Mouse (Mus musculus): ENCODE results near the gene Smim22. TPM values are rescaled to one million over a fixed set of nuclear protein-coding genes. Genes with fewer than 3 reads are reported as not detected.

Gene Smim22
- polyA plus RNA-seq, 1 experiment from 2014 or later: 2.0 TPM

- H3K36me3 ChIP-seq (ENCODE audit: control insufficient read depth, insufficient read depth, low read length): peaks cover 5% of the 10 kb centered on the region; the same call in 1 of the 2 replicates
- DNase-seq (ENCODE audit: low spot score) (peak; percentile 99), ATAC-seq (replicated peaks; ENCODE audit: low FRiP score) (peak; percentile 100)
- H3K9ac ChIP-seq (ENCODE audit: low read length): peak within 1 kb of the TSS; percentile 63
- H3K4me2 ChIP-seq (ENCODE audit: low read depth, low read length, severe bottlenecking): peak within 1 kb of the TSS; percentile 89
- no peaks in the 10 kb centered on the region for H3K27me3 ChIP-seq (ENCODE audit: control insufficient read depth, insufficient read depth, low read length)
- no peak within 1 kb of the TSS for H3K27ac ChIP-seq (ENCODE audit: low read depth, low read length)
- under 1% methylated on average over 61 of the region's 63 CpGs for WGBS
- no peaks in the 10 kb centered on the region for H3K9me3 ChIP-seq (ENCODE audit: control insufficient read depth, low read length)
- peak within 1 kb of the TSS; percentile 57 for H3K4me3 ChIP-seq (ENCODE audit: low read depth, low read length)
- H3K4me1 ChIP-seq (replicated peaks; ENCODE audit: control insufficient read depth, insufficient read depth, low read length): peaks cover 5% of the 10 kb centered on the region; the same call in 1 of the 2 replicates
Observed at GRCm38 (mm10) chr16:5013054-5013838, 6.2 kb downstream of the Smim22 start, which contains the start of gene Rogdi. Gene Rogdi, minus strand, starts transcription at chr16:5013553.

- ATAC-seq (replicated peaks; ENCODE audit: low FRiP score) (no peak), DNase-seq (ENCODE audit: low spot score) (no peak)
- Histone ChIP-seq H3K27me3 (ENCODE audit: control insufficient read depth, insufficient read depth, low read length) (no peaks in the 10 kb centered on the region), H3K4me2 (ENCODE audit: low read depth, low read length, severe bottlenecking) (no peak overlapping the region), H3K9me3 (ENCODE audit: control insufficient read depth, low read length) (no peaks in the 10 kb centered on the region), H3K4me1 (replicated peaks; ENCODE audit: control insufficient read depth, insufficient read depth, low read length) (peaks cover 5% of the 10 kb centered on the region; the same call in 1 of the 2 replicates), H3K36me3 (ENCODE audit: control insufficient read depth, insufficient read depth, low read length) (peaks cover 13% of the 10 kb centered on the region), H3K4me3 (ENCODE audit: low read depth, low read length) (no peak overlapping the region), H3K27ac (ENCODE audit: low read depth, low read length) (no peak overlapping the region), H3K9ac (ENCODE audit: low read length) (no peak overlapping the region)
- 96% methylated on average over 4 of the region's 4 CpGs for WGBS
Observed at GRCm38 (mm10) chr16:5014578-5014977, 7.5 kb downstream of the Smim22 start.

- WGBS: 95% methylated on average over 3 of the region's 3 CpGs
- Histone ChIP-seq H3K9me3 (ENCODE audit: control insufficient read depth, low read length) (no peaks in the 10 kb centered on the region), H3K4me2 (ENCODE audit: low read depth, low read length, severe bottlenecking) (no peak overlapping the region), H3K9ac (ENCODE audit: low read length) (no peak overlapping the region), H3K36me3 (ENCODE audit: control insufficient read depth, insufficient read depth, low read length) (peaks cover 28% of the 10 kb centered on the region), H3K4me1 (replicated peaks; ENCODE audit: control insufficient read depth, insufficient read depth, low read length) (no peaks in the 10 kb centered on the region), H3K4me3 (ENCODE audit: low read depth, low read length) (no peak overlapping the region), H3K27me3 (ENCODE audit: control insufficient read depth, insufficient read depth, low read length) (no peaks in the 10 kb centered on the region), H3K27ac (ENCODE audit: low read depth, low read length) (no peak overlapping the region)
- ATAC-seq (replicated peaks; ENCODE audit: low FRiP score): no peak
- no peak for DNase-seq (ENCODE audit: low spot score)
Observed at GRCm38 (mm10) chr16:5024021-5024420, 16.9 kb downstream of the Smim22 start.

GRCm38 (mm10) chr16:5029847-5030246 lies 22.8 kb downstream of the Smim22 start:
- H3K36me3 ChIP-seq (ENCODE audit: control insufficient read depth, insufficient read depth, low read length): peaks cover 43% of the 10 kb centered on the region
- WGBS: 77% methylated on average over 2 of the region's 2 CpGs

GRCm38 (mm10) chr16:5035591-5035990 lies 28.5 kb downstream of the Smim22 start:
- ATAC-seq (replicated peaks; ENCODE audit: low FRiP score): no peak
- H3K9me3 ChIP-seq (ENCODE audit: control insufficient read depth, low read length): no peaks in the 10 kb centered on the region
- H3K4me2 ChIP-seq (ENCODE audit: low read depth, low read length, severe bottlenecking): no peak overlapping the region
- no peaks in the 10 kb centered on the region for H3K4me1 ChIP-seq (replicated peaks; ENCODE audit: control insufficient read depth, insufficient read depth, low read length)
- no peaks in the 10 kb centered on the region for H3K27me3 ChIP-seq (ENCODE audit: control insufficient read depth, insufficient read depth, low read length)
- no peak overlapping the region for H3K9ac ChIP-seq (ENCODE audit: low read length)
- H3K36me3 ChIP-seq (ENCODE audit: control insufficient read depth, insufficient read depth, low read length): peaks cover 45% of the 10 kb centered on the region
- no peak overlapping the region for H3K4me3 ChIP-seq (ENCODE audit: low read depth, low read length)
- DNase-seq (ENCODE audit: low spot score): no peak
- 99% methylated on average over 3 of the region's 3 CpGs for WGBS
- no peak overlapping the region for H3K27ac ChIP-seq (ENCODE audit: low read depth, low read length)

More at GRCm38 (mm10) chr16:5029847-5030246, 22.8 kb downstream of the Smim22 start:
- no peak overlapping the region for H3K4me3 ChIP-seq (ENCODE audit: low read depth, low read length)
- no peak overlapping the region for H3K9ac ChIP-seq (ENCODE audit: low read length)
- no peaks in the 10 kb centered on the region for H3K9me3 ChIP-seq (ENCODE audit: control insufficient read depth, low read length)
- H3K27me3 ChIP-seq (ENCODE audit: control insufficient read depth, insufficient read depth, low read length): no peaks in the 10 kb centered on the region
- no peak for ATAC-seq (replicated peaks; ENCODE audit: low FRiP score)
- DNase-seq (ENCODE audit: low spot score): no peak
- no peaks in the 10 kb centered on the region for H3K4me1 ChIP-seq (replicated peaks; ENCODE audit: control insufficient read depth, insufficient read depth, low read length)
- no peak overlapping the region for H3K4me2 ChIP-seq (ENCODE audit: low read depth, low read length, severe bottlenecking)
- H3K27ac ChIP-seq (ENCODE audit: low read depth, low read length): no peak overlapping the region

- DNase-seq (ENCODE audit: low spot score) (no peak), ATAC-seq (replicated peaks; ENCODE audit: low FRiP score) (no peak)
- Histone ChIP-seq H3K4me3 (ENCODE audit: low read depth, low read length) (no peak overlapping the region), H3K4me1 (replicated peaks; ENCODE audit: control insufficient read depth, insufficient read depth, low read length) (no peaks in the 10 kb centered on the region), H3K9ac (ENCODE audit: low read length) (no peak overlapping the region), H3K9me3 (ENCODE audit: control insufficient read depth, low read length) (no peaks in the 10 kb centered on the region), H3K27ac (ENCODE audit: low read depth, low read length) (no peak overlapping the region), H3K27me3 (ENCODE audit: control insufficient read depth, insufficient read depth, low read length) (no peaks in the 10 kb centered on the region), H3K4me2 (ENCODE audit: low read depth, low read length, severe bottlenecking) (no peak overlapping the region), H3K36me3 (ENCODE audit: control insufficient read depth, insufficient read depth, low read length) (peaks cover 38% of the 10 kb centered on the region)
- WGBS: 94% methylated on average over 5 of the region's 5 CpGs
Observed at GRCm38 (mm10) chr16:5036649-5037234, 29.7 kb downstream of the Smim22 start.

GRCm38 (mm10) chr16:5045322-5045721 lies 38.2 kb downstream of the Smim22 start:
- Histone ChIP-seq H3K27ac (ENCODE audit: low read depth, low read length) (no peak overlapping the region), H3K4me1 (replicated peaks; ENCODE audit: control insufficient read depth, insufficient read depth, low read length) (no peaks in the 10 kb centered on the region), H3K36me3 (ENCODE audit: control insufficient read depth, insufficient read depth, low read length) (peaks cover 22% of the 10 kb centered on the region; the same call in 1 of the 2 replicates), H3K9ac (ENCODE audit: low read length) (no peak overlapping the region), H3K4me2 (ENCODE audit: low read depth, low read length, severe bottlenecking) (no peak overlapping the region), H3K4me3 (ENCODE audit: low read depth, low read length) (no peak overlapping the region), H3K27me3 (ENCODE audit: control insufficient read depth, insufficient read depth, low read length) (no peaks in the 10 kb centered on the region), H3K9me3 (ENCODE audit: control insufficient read depth, low read length) (no peaks in the 10 kb centered on the region)
- DNase-seq (ENCODE audit: low spot score) (no peak), ATAC-seq (replicated peaks; ENCODE audit: low FRiP score) (no peak)
- WGBS: 94% methylated on average over 3 of the region's 3 CpGs

- Histone ChIP-seq H3K4me3 (ENCODE audit: low read depth, low read length) (peak overlapping the region; percentile 98), H3K9ac (ENCODE audit: low read length) (peak overlapping the region; percentile 93), H3K9me3 (ENCODE audit: control insufficient read depth, low read length) (no peaks in the 10 kb centered on the region), H3K27me3 (ENCODE audit: control insufficient read depth, insufficient read depth, low read length) (no peaks in the 10 kb centered on the region), H3K4me1 (replicated peaks; ENCODE audit: control insufficient read depth, insufficient read depth, low read length) (0 out of 2 replicates have a peak, but pooled peaks cover 2% of the 10 kb centered on the region), H3K4me2 (ENCODE audit: low read depth, low read length, severe bottlenecking) (peak overlapping the region; percentile 88), H3K27ac (ENCODE audit: low read depth, low read length) (peak overlapping the region; percentile 71; the same call in 1 of the 2 replicates), H3K36me3 (ENCODE audit: control insufficient read depth, insufficient read depth, low read length) (peaks cover 9% of the 10 kb centered on the region; the same call in 1 of the 2 replicates)
- under 1% methylated on average over 38 of the region's 38 CpGs for WGBS
- ATAC-seq (replicated peaks; ENCODE audit: low FRiP score) (peak; percentile 46; the same call in 1 of the 2 replicates), DNase-seq (ENCODE audit: low spot score) (no peak)
Observed at GRCm38 (mm10) chr16:5049182-5049773, 42.2 kb downstream of the Smim22 start.
